Mouse (Mus musculus): Measurements from ENCODE around the gene Cdr2.
"Not testable (repeated sequence)": the region's sequence is repeated elsewhere in the genome, so short reads cannot be mapped to it uniquely, and the experiment has no call there.

Gene Cdr2

GRCm38 (mm10) chr7:120991191-120991590, 9.1 kb upstream of the Cdr2 start:
- H3K27me3 ChIP-seq (ENCODE audit: control insufficient read depth, insufficient read depth, low read length, poor library complexity, severe bottlenecking): no peaks in the 10 kb centered on the region; the same call in 1 of the 2 replicates
- no peak for DNase-seq (ENCODE audit: low read depth, low spot score)
- H3K36me3 ChIP-seq (ENCODE audit: control insufficient read depth, insufficient read depth, low read length, poor library complexity, severe bottlenecking): no peaks in the 10 kb centered on the region

GRCm38 (mm10) chr7:120982968-120983367, 856 bp upstream of the Cdr2 start:
- no peak for DNase-seq (ENCODE audit: low read depth, low spot score)
- Histone ChIP-seq H3K27me3 (ENCODE audit: control insufficient read depth, insufficient read depth, low read length, poor library complexity, severe bottlenecking) (no peaks in the 10 kb centered on the region; the same call in 1 of the 2 replicates), H3K36me3 (ENCODE audit: control insufficient read depth, insufficient read depth, low read length, poor library complexity, severe bottlenecking) (no peaks in the 10 kb centered on the region)

GRCm38 (mm10) chr7:120980931-120981924, 884 bp downstream of the Cdr2 start:
- Histone ChIP-seq H3K27me3 (ENCODE audit: control insufficient read depth, insufficient read depth, low read length, poor library complexity, severe bottlenecking) (no peaks in the 10 kb centered on the region; the same call in 1 of the 2 replicates), H3K36me3 (ENCODE audit: control insufficient read depth, insufficient read depth, low read length, poor library complexity, severe bottlenecking) (no peaks in the 10 kb centered on the region)
- peak; percentile 58 for DNase-seq (ENCODE audit: low read depth, low spot score)

- DNase-seq (ENCODE audit: low read depth, low spot score): no peak
- H3K36me3 ChIP-seq (ENCODE audit: control insufficient read depth, insufficient read depth, low read length, poor library complexity, severe bottlenecking): no peaks in the 10 kb centered on the region
- H3K27me3 ChIP-seq (ENCODE audit: control insufficient read depth, insufficient read depth, low read length, poor library complexity, severe bottlenecking): no peaks in the 10 kb centered on the region; the same call in 1 of the 2 replicates
Observed at GRCm38 (mm10) chr7:120980041-120980440, 2.1 kb downstream of the Cdr2 start.

GRCm38 (mm10) chr7:120977063-120977462, 5.0 kb downstream of the Cdr2 start:
- Histone ChIP-seq H3K36me3 (ENCODE audit: control insufficient read depth, insufficient read depth, low read length, poor library complexity, severe bottlenecking) (no peaks in the 10 kb centered on the region), H3K27me3 (ENCODE audit: control insufficient read depth, insufficient read depth, low read length, poor library complexity, severe bottlenecking) (no peaks in the 10 kb centered on the region; the same call in 1 of the 2 replicates)
- DNase-seq (ENCODE audit: low read depth, low spot score): no peak

- Histone ChIP-seq H3K36me3 (ENCODE audit: control insufficient read depth, insufficient read depth, low read length, poor library complexity, severe bottlenecking) (no peaks in the 10 kb centered on the region), H3K27me3 (ENCODE audit: control insufficient read depth, insufficient read depth, low read length, poor library complexity, severe bottlenecking) (no peaks in the 10 kb centered on the region)
- DNase-seq (ENCODE audit: low read depth, low spot score): no peak
Observed at GRCm38 (mm10) chr7:120974001-120974400, 8.1 kb downstream of the Cdr2 start.

- not testable (repeated sequence) for DNase-seq (ENCODE audit: low read depth, low spot score); H3K27me3 ChIP-seq (ENCODE audit: control insufficient read depth, insufficient read depth, low read length, poor library complexity, severe bottlenecking); H3K36me3 ChIP-seq (ENCODE audit: control insufficient read depth, insufficient read depth, low read length, poor library complexity, severe bottlenecking)
Observed at GRCm38 (mm10) chr7:120972471-120972870, 9.6 kb downstream of the Cdr2 start.

- H3K27me3 ChIP-seq (ENCODE audit: control insufficient read depth, insufficient read depth, low read length, poor library complexity, severe bottlenecking): no peaks in the 10 kb centered on the region
- H3K36me3 ChIP-seq (ENCODE audit: control insufficient read depth, insufficient read depth, low read length, poor library complexity, severe bottlenecking): no peaks in the 10 kb centered on the region
- DNase-seq (ENCODE audit: low read depth, low spot score): no peak
Observed at GRCm38 (mm10) chr7:120970112-120970511, 12.0 kb downstream of the Cdr2 start.

- DNase-seq (ENCODE audit: low read depth, low spot score): no peak
- Histone ChIP-seq H3K36me3 (ENCODE audit: control insufficient read depth, insufficient read depth, low read length, poor library complexity, severe bottlenecking) (no peaks in the 10 kb centered on the region), H3K27me3 (ENCODE audit: control insufficient read depth, insufficient read depth, low read length, poor library complexity, severe bottlenecking) (no peaks in the 10 kb centered on the region)
Observed at GRCm38 (mm10) chr7:120969221-120969620, 12.9 kb downstream of the Cdr2 start.

- H3K27me3 ChIP-seq (ENCODE audit: control insufficient read depth, insufficient read depth, low read length, poor library complexity, severe bottlenecking): no peaks in the 10 kb centered on the region
- H3K36me3 ChIP-seq (ENCODE audit: control insufficient read depth, insufficient read depth, low read length, poor library complexity, severe bottlenecking): no peaks in the 10 kb centered on the region
- DNase-seq (ENCODE audit: low read depth, low spot score): no peak
Observed at GRCm38 (mm10) chr7:120963126-120963525, 19.0 kb downstream of the Cdr2 start.

- no peak for DNase-seq (ENCODE audit: low read depth, low spot score)
- no peaks in the 10 kb centered on the region for H3K27me3 ChIP-seq (ENCODE audit: control insufficient read depth, insufficient read depth, low read length, poor library complexity, severe bottlenecking)
- H3K36me3 ChIP-seq (ENCODE audit: control insufficient read depth, insufficient read depth, low read length, poor library complexity, severe bottlenecking): no peaks in the 10 kb centered on the region
Observed at GRCm38 (mm10) chr7:120961893-120962292, 20.2 kb downstream of the Cdr2 start.

- H3K36me3 ChIP-seq (ENCODE audit: control insufficient read depth, insufficient read depth, low read length, poor library complexity, severe bottlenecking): no peaks in the 10 kb centered on the region
- H3K27me3 ChIP-seq (ENCODE audit: control insufficient read depth, insufficient read depth, low read length, poor library complexity, severe bottlenecking): no peaks in the 10 kb centered on the region
- peak; percentile 8 for DNase-seq (ENCODE audit: low read depth, low spot score)
Observed at GRCm38 (mm10) chr7:120960601-120961000, 21.5 kb downstream of the Cdr2 start.

GRCm38 (mm10) chr7:120960116-120960515, 22.0 kb downstream of the Cdr2 start:
- no peaks in the 10 kb centered on the region for H3K27me3 ChIP-seq (ENCODE audit: control insufficient read depth, insufficient read depth, low read length, poor library complexity, severe bottlenecking)
- no peaks in the 10 kb centered on the region for H3K36me3 ChIP-seq (ENCODE audit: control insufficient read depth, insufficient read depth, low read length, poor library complexity, severe bottlenecking)
- DNase-seq (ENCODE audit: low read depth, low spot score): no peak

GRCm38 (mm10) chr7:120953591-120953990, 28.5 kb downstream of the Cdr2 start:
- not testable (repeated sequence) for DNase-seq (ENCODE audit: low read depth, low spot score); H3K27me3 ChIP-seq (ENCODE audit: control insufficient read depth, insufficient read depth, low read length, poor library complexity, severe bottlenecking)

GRCm38 (mm10) chr7:120943936-120944509, 38.1 kb downstream of the Cdr2 start:
- no peaks in the 10 kb centered on the region for H3K27me3 ChIP-seq (ENCODE audit: control insufficient read depth, insufficient read depth, low read length, poor library complexity, severe bottlenecking)
- DNase-seq (ENCODE audit: low read depth, low spot score): no peak
- H3K36me3 ChIP-seq (ENCODE audit: control insufficient read depth, insufficient read depth, low read length, poor library complexity, severe bottlenecking): no peaks in the 10 kb centered on the region; the same call in none of the 2 replicates

More at GRCm38 (mm10) chr7:120953591-120953990, 28.5 kb downstream of the Cdr2 start:
- H3K36me3 ChIP-seq (ENCODE audit: control insufficient read depth, insufficient read depth, low read length, poor library complexity, severe bottlenecking): not testable (repeated sequence)

All from splenic B cell, adult 2 months (primary cell).